In the genomic region with DNA sequence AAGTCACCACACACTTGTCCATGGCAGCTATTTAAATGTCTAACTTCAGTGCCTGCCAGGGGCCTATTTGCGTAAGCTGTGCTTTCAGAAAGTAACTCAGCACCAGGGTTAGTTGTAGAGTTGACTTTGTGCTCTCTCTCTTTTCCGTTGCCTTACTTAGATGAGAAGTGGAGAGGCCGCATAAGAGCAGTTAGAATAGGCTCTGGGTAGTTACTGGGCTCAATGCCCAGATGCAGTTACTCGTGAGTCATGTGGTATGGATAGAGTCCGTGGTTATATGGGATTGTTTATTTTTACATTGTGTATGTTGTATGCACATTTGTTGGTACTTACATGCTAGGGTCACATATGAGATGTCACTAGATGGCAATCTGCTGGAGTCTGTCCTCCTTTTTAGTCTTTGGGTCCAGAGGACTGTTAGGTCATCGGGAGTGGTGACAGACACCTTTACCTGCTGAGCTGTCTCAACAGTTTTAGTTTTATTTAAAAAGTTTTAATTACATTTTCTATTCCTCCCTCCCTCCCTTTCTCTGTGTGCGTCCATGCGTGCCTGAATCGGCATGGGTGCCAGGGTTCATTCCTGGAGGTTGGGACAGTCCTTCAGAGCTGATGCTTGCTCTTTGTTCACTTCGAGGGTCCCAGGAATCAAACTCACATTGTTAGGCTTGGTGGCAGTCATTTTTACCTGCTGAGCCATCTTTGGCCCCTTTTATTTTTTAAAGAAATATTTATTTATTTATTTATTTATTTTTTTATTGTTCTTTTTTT, we compare ENCODE assay signal across 9 mouse cellular contexts. TPM values are rescaled to one million over a fixed set of nuclear protein-coding genes. Genes with fewer than 3 reads are reported as not detected.
DNase-seq lines count a peak whose midpoint lies in the region; ATAC-seq lines count a peak whose summit lies in the region.
"Had no signal": no experiment of that assay in that cellular context is flagged by ENCODE, and none has a peak within 500 bp of the region (broad histone marks: within the 10 kb centered on the region; RNA-seq: fewer than 3 reads in every experiment).

No protein-coding gene starts in this region.

- DNase-seq in adrenal gland, postnatal 10 days: peak; percentile 24
- no peak for DNase-seq in adrenal gland, postnatal 14 days
- DNase-seq in kidney, adult 9 months: peak; percentile 30
- DNase-seq in kidney, postnatal 4 days: no peak
- peak; percentile 19 to 29 for DNase-seq in cerebellum, postnatal 25 days
- no peak for DNase-seq in left cerebral cortex, adult 11 months (ENCODE audit: low spot score)
- DNase-seq in gastrocnemius, postnatal 10 days: no peak
- DNase-seq: B cell, adult 2 months had no signal

- ATAC-seq in megakaryocyte progenitor cell, adult 5-6 weeks (replicated peaks; ENCODE audit: poor library complexity): peak; percentile 22

RNA-seq across cellular contexts. Expression of gene Fam117b, which starts 3.2 kb away (rescaled TPM):
- total RNA-seq in adrenal gland, postnatal 10 days (2021): 10 to 100 TPM; 31.9 to 34.3 TPM
- 36.9 and 43.3 TPM in 2 replicates for total RNA-seq in adrenal gland, postnatal 14 days (2021)
- 23.7 and 24.5 TPM in 2 replicates for total RNA-seq in megakaryocyte progenitor cell, adult 5-6 weeks (2015)
- 21.2 and 24.4 TPM in 2 replicates for total RNA-seq in megakaryocyte progenitor cell, adult 5-6 weeks (2017)
- 1 to 10 TPM; 7.9 to 8.8 TPM for total RNA-seq in gastrocnemius, postnatal 10 days (2021)

Comparison
In these comparisons a context has a peak if more than half of its experiments do, and no peak if none do; other contexts are left out.
1. DNase-seq: peak in adrenal gland, postnatal 10 days (single experiment), kidney, adult 9 months (single experiment) and cerebellum, postnatal 25 days (2 of 2); none in adrenal gland, postnatal 14 days (single experiment), kidney, postnatal 4 days (0 of 2), left cerebral cortex, adult 11 months (single experiment) and gastrocnemius, postnatal 10 days (single experiment).